Mouse (Mus musculus): ENCODE results near the gene Gm42906.

GRCm38 (mm10) chr5:151142671-151143601 lies 285.0 kb downstream of the Gm42906 start:
- TF ChIP-seq CTCF (IDR thresholded peaks at IDR 0.05) = no peak
- peak; percentile 74; the same call in 1 of the 2 replicates for TF ChIP-seq EP300 (IDR thresholded peaks at IDR 0.05)

Measured in lung, postnatal 0 days (tissue).